Mouse (Mus musculus) embryonic facial prominence, embryonic 14.5 days (tissue): Measurements from ENCODE around the gene Fcnb. TPM values are rescaled to one million over a fixed set of nuclear protein-coding genes. Genes with fewer than 3 reads are reported as not detected.

ENCODE experiments used
- ATAC-seq: fragments of 200-750 bp; cut with Nextera tagmentation; 2 replicates; pipeline ENCODE4 v1.8.0; 2017; ENCODE audit warnings: low read depth, moderate number of reproducible peaks, moderate TSS enrichment
- DNase-seq: peaks from one replicate; pipeline ENCODE4 v3.0.0-alpha.2; 2015; ENCODE audit warnings: low spot score
- H3K27ac ChIP-seq: fragments of 300-500 bp; sonication (generic); replicated peaks from 2 replicates; pipeline ENCODE4 v1.5.1; 2014; ENCODE audit warnings: low read depth, mild to moderate bottlenecking, low read length, moderate library complexity
- H3K27me3 ChIP-seq: fragments of 300-500 bp; sonication (generic); replicated peaks from 2 replicates; pipeline ENCODE4 v1.6.1; 2014; ENCODE audit warnings: low read length; ENCODE audit not compliant: control insufficient read depth, insufficient read depth
- H3K36me3 ChIP-seq: fragments of 300-500 bp; sonication (generic); 2 replicates; pipeline ENCODE4 v1.6.1; 2014; ENCODE audit warnings: low read length, mixed read lengths; ENCODE audit not compliant: control insufficient read depth, insufficient read depth
- H3K4me1 ChIP-seq: fragments of 300-500 bp; sonication (generic); 2 replicates; pipeline ENCODE4 v1.6.1; 2014; ENCODE audit warnings: antibody characterized with exemption, low read length; ENCODE audit not compliant: control insufficient read depth, insufficient read depth
- H3K4me2 ChIP-seq: fragments of 300-500 bp; sonication (generic); 2 replicates; pipeline ENCODE4 v1.6.1; 2014; ENCODE audit warnings: low read depth, mild to moderate bottlenecking, low read length, moderate library complexity, mixed read lengths
- H3K4me3 ChIP-seq: fragments of 300-500 bp; sonication (generic); 2 replicates; pipeline ENCODE4 v1.5.1; 2014; ENCODE audit warnings: low read depth, mild to moderate bottlenecking, low read length
- H3K9ac ChIP-seq: fragments of 300-500 bp; sonication (generic); 2 replicates; pipeline ENCODE4 v1.6.1; 2014; ENCODE audit warnings: low read depth, mild to moderate bottlenecking, low read length, moderate library complexity, mixed read lengths
- H3K9me3 ChIP-seq: fragments of 300-500 bp; sonication (generic); 2 replicates; pipeline ENCODE4 v1.6.1; 2016; ENCODE audit warnings: low read length; ENCODE audit not compliant: control insufficient read depth
- WGBS: fragments of 180-500 bp; shearing (Covaris S2); extraction: QIAGEN DNeasy Blood & Tissue Kit; methylation state at CpG from one replicate; pipeline ENCODE4 v1.1.7; 2014; 5-methylcytosine and 5-hydroxymethylcytosine counted together
- polyA plus RNA-seq: library from polyadenylated mRNA; unstranded; fragments of >200 nt; fragmentation: Nextera tagmentation; extraction: Ambion mirVana; gene quantifications from 2 replicates; pipeline ENCODE4 v1.2.1, GENCODE M21; 2014

Gene Fcnb
- polyA plus RNA-seq, 1 experiment from 2014 or later, result 0.67 TPM

DNA sequence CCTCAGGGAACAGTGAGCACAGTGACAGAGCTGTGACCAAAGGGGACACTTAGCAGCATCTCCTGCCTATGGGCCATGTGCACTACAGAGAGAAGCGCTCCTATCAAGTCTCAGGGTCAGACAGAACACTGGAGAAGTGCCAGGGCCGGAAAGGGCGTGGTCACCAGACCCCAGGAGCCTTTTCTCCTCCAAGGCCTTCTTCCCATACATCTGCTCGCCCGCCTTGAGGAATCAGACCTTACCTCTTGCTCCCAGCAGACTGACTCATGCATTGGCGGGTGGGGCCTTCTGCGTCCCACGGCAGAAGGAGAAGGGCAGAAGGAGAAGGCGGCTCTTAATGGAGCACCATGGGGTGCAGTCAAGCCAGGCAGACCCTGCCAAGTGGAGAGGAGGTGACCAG lies 52.8 kb downstream of the Fcnb start:
- DNase-seq (no peak), ATAC-seq (no peak)
- no peak overlapping the region for H3K9ac ChIP-seq
- H3K4me1 ChIP-seq, result no peaks in the 10 kb centered on the region
- no peaks in the 10 kb centered on the region for H3K27me3 ChIP-seq
- no peak overlapping the region for H3K27ac ChIP-seq
- no peaks in the 10 kb centered on the region for H3K9me3 ChIP-seq
- peaks cover 99% of the 10 kb centered on the region for H3K36me3 ChIP-seq
- H3K4me2 ChIP-seq, result no peak overlapping the region
- H3K4me3 ChIP-seq, result no peak overlapping the region
- WGBS, result 79% methylated on average over 9 of the region's 9 CpGs

Other genes with a start within 250 kb of the Fcnb start
- 253 and 258 TPM in 2 replicates for gene Col5a1, start 198.5 kb downstream of the Fcnb start, polyA plus RNA-seq
- 45.1 and 46.1 TPM in 2 replicates for gene Olfm1, start 108.1 kb upstream of the Fcnb start, polyA plus RNA-seq